Mouse (Mus musculus): ENCODE results near the gene H2al1k. TPM values are rescaled to one million over a fixed set of nuclear protein-coding genes. Genes with fewer than 3 reads are reported as not detected.
"Not testable (repeated sequence)": the region's sequence is repeated elsewhere in the genome, so short reads cannot be mapped to it uniquely, and the experiment has no call there.

H2al1k gene
- polyA plus RNA-seq (2012; rRNA removed) (not detected in 2 replicates), polyA plus RNA-seq (2014; fragmentation: Nextera tagmentation; extraction: Ambion mirVana) (not detected in 2 replicates)

DNA sequence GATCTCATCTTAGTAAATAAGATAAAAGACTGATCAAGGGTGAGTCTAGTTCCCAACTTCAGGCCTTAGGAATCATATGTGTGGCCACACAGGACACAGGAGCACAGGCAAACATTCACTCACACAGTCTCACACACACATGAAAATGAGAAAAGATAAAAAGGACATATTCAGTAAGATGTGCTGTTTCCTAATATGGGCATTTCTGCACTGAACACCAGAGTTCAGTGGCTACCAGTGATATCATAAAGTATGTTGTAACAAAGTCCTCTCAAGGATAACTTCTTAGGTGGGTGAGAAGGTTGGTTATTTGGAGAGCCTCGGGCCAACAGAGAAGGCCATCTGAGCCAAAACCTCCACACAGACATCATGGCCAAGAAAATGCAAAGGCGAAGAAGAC is at the start of gene H2al1k:
Gene H2al1k (plus strand): TSS at position 301 of the 400 bp plus-strand sequence.
- not testable (repeated sequence) for H3K27me3 ChIP-seq (ENCODE audit: control insufficient read depth, insufficient read depth, low read length); DNase-seq (ENCODE audit: low read depth in 3 of 3, low spot score in 3 of 3); H3K4me3 ChIP-seq (ENCODE audit: insufficient read depth in 1 of 2, low read depth in 2 of 2, low read length in 2 of 2); H3K9me3 ChIP-seq (ENCODE audit: control insufficient read depth, low read length); H3K27ac ChIP-seq; ATAC-seq (ENCODE audit: insufficient read depth); H3K4me2 ChIP-seq (ENCODE audit: low read depth); H3K4me1 ChIP-seq (replicated peaks; ENCODE audit: control insufficient read depth in 2 of 2, insufficient read depth in 2 of 2, low read length in 1 of 2); H3K9ac ChIP-seq (replicated peaks); H3K36me3 ChIP-seq (replicated peaks; ENCODE audit: control insufficient read depth, insufficient read depth, low read depth)
- WGBS (ENCODE audit: insufficient replicate concordance) = no CpG with 5 or more reads among the region's 2 CpGs

- TF ChIP-seq CTCF (IDR thresholded peaks at IDR 0.05; ENCODE audit: low read depth) (no peak), EP300 (IDR thresholded peaks at IDR 0.05; ENCODE audit: low read depth) (no peak)
- Histone ChIP-seq H3K4me1 (replicated peaks; ENCODE audit: control insufficient read depth in 2 of 2, insufficient read depth in 2 of 2, low read length in 1 of 2) (peaks cover 12 to 19% of the 10 kb centered on the region in 2 experiments), H3K9ac (replicated peaks) (0 out of 2 replicates have a peak overlapping the region, but pooled peaks have one; percentile 3), H3K9me3 (ENCODE audit: control insufficient read depth, low read length) (no peaks in the 10 kb centered on the region), H3K4me3 (ENCODE audit: insufficient read depth in 1 of 2, low read depth in 2 of 2, low read length in 2 of 2) (no peak overlapping the region), H3K27me3 (ENCODE audit: control insufficient read depth, insufficient read depth, low read length) (no peaks in the 10 kb centered on the region), H3K36me3 (replicated peaks; ENCODE audit: control insufficient read depth, insufficient read depth, low read depth) (no peaks in the 10 kb centered on the region), H3K4me2 (ENCODE audit: low read depth) (peak overlapping the region; percentile 36), H3K27ac (peak overlapping the region; percentile 45)
- DNase-seq (ENCODE audit: low read depth in 3 of 3, low spot score in 3 of 3) = no peak
- ATAC-seq (ENCODE audit: insufficient read depth) = no peak
- WGBS (ENCODE audit: insufficient replicate concordance) = 27% methylated on average over 5 of the region's 5 CpGs
These were observed 47.6 kb upstream of the H2al1k start for GRCm38 (mm10) chrX:9302791-9303190.

GRCm38 (mm10) chrX:9303455-9303854 is 47.0 kb upstream of the H2al1k start:
- Histone ChIP-seq H3K4me1 (replicated peaks; ENCODE audit: control insufficient read depth in 2 of 2, insufficient read depth in 2 of 2, low read length in 1 of 2) (peaks cover 12 to 17% of the 10 kb centered on the region in 2 experiments), H3K9ac (replicated peaks) (no peak overlapping the region), H3K4me2 (ENCODE audit: low read depth) (peak overlapping the region; percentile 36), H3K4me3 (ENCODE audit: insufficient read depth in 1 of 2, low read depth in 2 of 2, low read length in 2 of 2) (no peak overlapping the region), H3K9me3 (ENCODE audit: control insufficient read depth, low read length) (no peaks in the 10 kb centered on the region), H3K27ac (peak overlapping the region; percentile 45), H3K27me3 (ENCODE audit: control insufficient read depth, insufficient read depth, low read length) (no peaks in the 10 kb centered on the region), H3K36me3 (replicated peaks; ENCODE audit: control insufficient read depth, insufficient read depth, low read depth) (no peaks in the 10 kb centered on the region)
- DNase-seq (ENCODE audit: low read depth in 3 of 3, low spot score in 3 of 3) (peak; percentile 30 to 45 (median 32)), ATAC-seq (ENCODE audit: insufficient read depth) (peak; percentile 13; the same call in 1 of the 2 replicates)
- 8% methylated on average over 1 of the region's 1 CpGs for WGBS (ENCODE audit: insufficient replicate concordance)
- TF ChIP-seq CTCF (IDR thresholded peaks at IDR 0.05; ENCODE audit: low read depth) = no peak
- peak; percentile 60 for TF ChIP-seq EP300 (IDR thresholded peaks at IDR 0.05; ENCODE audit: low read depth)

- H3K9me3 ChIP-seq (ENCODE audit: control insufficient read depth, low read length); H3K9ac ChIP-seq (replicated peaks); H3K27ac ChIP-seq; DNase-seq (ENCODE audit: low read depth in 3 of 3, low spot score in 3 of 3); H3K27me3 ChIP-seq (ENCODE audit: control insufficient read depth, insufficient read depth, low read length); H3K4me3 ChIP-seq (ENCODE audit: insufficient read depth in 1 of 2, low read depth in 2 of 2, low read length in 2 of 2); H3K4me2 ChIP-seq (ENCODE audit: low read depth); H3K4me1 ChIP-seq (replicated peaks; ENCODE audit: control insufficient read depth in 2 of 2, insufficient read depth in 2 of 2, low read length in 1 of 2); H3K36me3 ChIP-seq (replicated peaks; ENCODE audit: control insufficient read depth, insufficient read depth, low read depth): not testable (repeated sequence)
- ATAC-seq (ENCODE audit: insufficient read depth) = peak; percentile 77
These were observed 34.0 kb upstream of the H2al1k start for GRCm38 (mm10) chrX:9316457-9316856.

DNA sequence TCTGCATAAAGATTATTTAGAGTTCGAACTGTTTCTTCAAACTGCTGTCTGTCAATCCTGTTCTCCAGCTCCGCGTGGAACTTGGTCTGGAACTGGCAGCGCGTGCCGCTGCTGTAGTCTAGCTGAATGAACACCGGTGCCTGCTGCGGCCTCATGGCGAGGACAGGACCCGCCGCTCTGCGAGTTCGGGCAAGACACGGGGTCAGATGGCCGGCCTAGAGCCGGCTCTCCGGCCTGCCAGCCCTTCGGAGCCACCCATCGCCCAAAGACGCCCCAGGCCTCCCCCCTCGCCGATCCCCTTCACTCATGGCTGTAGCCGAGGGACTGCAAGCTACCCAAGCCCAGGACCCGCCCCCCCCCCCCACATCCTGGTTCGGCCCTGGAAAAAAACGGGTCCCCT is 22.5 kb upstream of the H2al1k start:
- not testable (repeated sequence) for H3K9ac ChIP-seq (replicated peaks); DNase-seq (ENCODE audit: low read depth in 3 of 3, low spot score in 3 of 3); H3K27ac ChIP-seq; H3K9me3 ChIP-seq (ENCODE audit: control insufficient read depth, low read length); H3K36me3 ChIP-seq (replicated peaks; ENCODE audit: control insufficient read depth, insufficient read depth, low read depth); H3K4me3 ChIP-seq (ENCODE audit: insufficient read depth in 1 of 2, low read depth in 2 of 2, low read length in 2 of 2); ATAC-seq (ENCODE audit: insufficient read depth); H3K27me3 ChIP-seq (ENCODE audit: control insufficient read depth, insufficient read depth, low read length); H3K4me1 ChIP-seq (replicated peaks; ENCODE audit: control insufficient read depth in 2 of 2, insufficient read depth in 2 of 2, low read length in 1 of 2); H3K4me2 ChIP-seq (ENCODE audit: low read depth)
- 85% methylated on average over 18 of the region's 26 CpGs for WGBS (ENCODE audit: insufficient replicate concordance)

DNA sequence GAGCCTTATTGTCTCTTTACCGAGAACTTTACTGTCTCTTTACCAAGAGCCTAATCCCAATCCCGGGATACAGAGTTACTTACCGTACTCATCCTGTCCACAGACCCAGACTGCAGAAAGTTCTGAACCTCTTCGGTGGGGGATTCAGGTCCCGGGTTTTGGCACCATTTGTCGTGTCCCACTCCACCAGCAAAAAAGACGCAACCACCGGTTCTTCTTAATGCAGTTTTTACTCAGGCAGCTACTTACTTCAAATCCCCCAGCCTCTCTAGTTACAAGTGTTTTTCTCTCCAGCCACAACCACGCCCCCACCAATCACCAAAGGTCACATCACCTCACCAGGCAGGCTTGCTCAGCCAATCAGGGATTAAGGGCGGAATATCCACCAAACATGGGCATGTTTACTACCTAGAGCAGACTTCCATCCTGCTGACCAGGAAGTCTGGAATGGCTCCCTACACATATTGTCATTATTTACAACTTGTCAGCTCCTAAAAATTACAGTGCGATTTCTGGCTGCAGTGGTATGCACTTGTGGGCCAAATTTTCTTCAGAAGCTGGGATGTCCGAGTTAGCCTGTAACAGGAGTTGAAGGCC is 18.0 kb upstream of the H2al1k start:
- not testable (repeated sequence) for H3K9ac ChIP-seq (replicated peaks); ATAC-seq (ENCODE audit: insufficient read depth); H3K27ac ChIP-seq; H3K27me3 ChIP-seq (ENCODE audit: control insufficient read depth, insufficient read depth, low read length); H3K4me2 ChIP-seq (ENCODE audit: low read depth); H3K36me3 ChIP-seq (replicated peaks; ENCODE audit: control insufficient read depth, insufficient read depth, low read depth); H3K9me3 ChIP-seq (ENCODE audit: control insufficient read depth, low read length); H3K4me1 ChIP-seq (replicated peaks; ENCODE audit: control insufficient read depth in 2 of 2, insufficient read depth in 2 of 2, low read length in 1 of 2)
- H3K4me3 ChIP-seq (ENCODE audit: insufficient read depth in 1 of 2, low read depth in 2 of 2, low read length in 2 of 2) = peak overlapping the region; percentile 4 to 37; a peak in 1 of 4 replicates
- DNase-seq (ENCODE audit: low read depth in 3 of 3, low spot score in 3 of 3) = peak in 1 of 3 experiments; percentile 2
- whole genome bisulfite sequencing (ENCODE audit: insufficient replicate concordance) = 75% methylated on average over 12 of the region's 12 CpGs
